Mouse (Mus musculus): ENCODE results near the gene Shld2. TPM values are rescaled to one million over a fixed set of nuclear protein-coding genes. Genes with fewer than 3 reads are reported as not detected.

Shld2 gene
- polyA plus RNA-seq, 1 experiment: 11.6 TPM

DNA sequence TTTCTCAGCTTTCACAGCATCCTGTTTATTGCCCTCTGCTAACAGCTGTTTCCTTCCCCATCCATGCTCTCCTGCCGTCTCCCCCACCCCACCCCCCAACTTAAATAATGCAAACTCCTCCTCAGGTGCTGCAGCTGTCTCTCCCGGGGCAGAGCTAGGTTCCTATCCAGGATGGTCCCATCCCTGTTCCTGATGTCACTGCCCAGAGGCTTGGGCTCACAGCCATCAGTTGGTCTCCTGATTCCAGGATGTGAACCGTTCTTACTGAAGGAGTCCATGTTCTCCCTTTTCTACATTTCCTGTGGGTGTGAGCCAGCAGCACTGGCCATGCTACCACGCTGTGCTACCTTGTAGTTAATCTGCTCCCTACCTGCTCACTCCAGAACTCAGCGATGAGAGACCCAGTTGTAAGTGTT is 7.0 kb downstream of the Shld2 start:
- no peak for TF ChIP-seq GATA1 (IDR thresholded peaks at IDR 0.05; ENCODE audit: low read length)

DNA sequence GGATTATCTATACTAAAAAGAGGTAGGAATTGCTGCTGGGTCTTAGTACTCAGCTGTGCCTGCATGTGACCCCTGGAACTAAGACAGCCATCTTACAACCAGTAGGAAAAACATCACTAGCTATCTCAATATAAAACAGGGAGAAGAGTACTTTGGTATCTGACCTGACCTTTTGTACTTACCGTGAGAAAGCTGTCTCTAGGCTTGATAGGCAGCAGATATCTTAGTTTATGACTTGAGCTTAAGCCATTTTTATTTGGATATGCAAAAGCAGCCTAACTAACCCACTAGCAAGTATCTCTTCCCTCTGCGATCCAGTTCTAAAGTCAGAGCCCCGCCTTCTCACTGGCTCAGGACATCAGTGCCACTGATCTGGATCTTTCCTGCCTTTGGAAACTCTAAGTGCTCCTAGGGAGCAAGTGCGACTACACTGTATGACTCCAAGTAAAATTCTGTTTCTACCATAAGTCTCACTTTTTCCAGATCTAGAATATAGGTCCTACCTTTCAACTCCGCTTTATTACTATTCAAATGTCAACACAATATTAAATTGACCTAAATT is 7.5 kb downstream of the Shld2 start:
- no peak for TF ChIP-seq GATA1 (IDR thresholded peaks at IDR 0.05; ENCODE audit: low read length)

DNA sequence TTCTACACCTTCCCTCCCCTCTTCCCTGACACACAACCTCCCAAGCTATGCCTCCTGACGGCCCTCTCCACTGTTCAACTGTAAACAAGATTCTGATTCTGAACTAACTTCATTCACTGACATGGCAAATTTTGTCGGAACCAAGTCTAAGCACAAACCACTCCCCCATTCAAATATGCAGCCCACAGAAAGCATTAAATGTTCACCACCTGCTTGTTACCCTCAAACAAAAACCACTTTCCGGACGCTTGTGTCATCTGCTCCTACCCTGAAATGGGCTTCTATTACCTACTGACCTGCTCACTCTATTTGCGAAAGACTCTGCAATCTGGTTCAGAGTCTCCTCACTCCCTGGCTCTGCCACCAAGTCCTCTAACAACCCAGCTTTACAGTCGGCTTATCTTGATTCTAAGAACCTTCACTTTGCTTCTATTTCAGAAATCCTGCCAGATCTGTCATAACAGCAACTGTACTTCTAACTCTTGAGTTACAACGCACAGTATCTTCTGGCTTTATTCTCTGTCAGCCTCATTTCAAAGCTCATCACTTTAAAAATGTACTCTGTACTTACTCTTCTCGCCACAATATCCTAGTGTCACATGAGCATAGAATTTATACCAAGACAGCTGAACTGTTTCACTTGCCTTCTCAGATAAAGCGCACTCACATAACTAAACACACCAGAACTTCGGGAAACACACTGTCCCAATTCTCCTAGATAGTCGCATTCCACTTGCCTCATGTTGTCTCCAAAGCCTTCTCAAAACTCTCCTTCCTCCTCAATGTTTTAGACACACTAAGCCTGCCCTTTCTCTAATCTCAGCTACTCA is 11.2 kb downstream of the Shld2 start:
- TF ChIP-seq GATA1 (IDR thresholded peaks at IDR 0.05; ENCODE audit: low read length): no peak

DNA sequence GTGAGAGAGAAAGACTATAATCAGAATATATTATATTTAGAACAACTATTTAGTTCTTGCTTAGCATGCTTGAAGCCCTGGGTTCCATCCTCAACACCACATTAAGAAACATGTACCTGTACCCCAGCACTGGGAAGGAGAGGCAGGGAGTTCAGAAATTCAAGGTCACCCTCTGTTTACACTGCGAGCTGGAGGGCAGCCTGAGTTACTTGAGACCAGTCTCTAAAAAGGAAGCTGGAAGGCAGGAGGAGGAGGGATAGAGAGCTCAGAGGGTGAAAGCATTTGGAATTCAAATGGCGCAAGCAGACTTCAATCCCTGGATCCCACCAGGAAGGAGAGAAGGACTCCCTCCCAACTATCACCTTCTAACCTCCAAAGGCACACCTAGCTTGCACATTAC is 12.7 kb downstream of the Shld2 start:
- TF ChIP-seq GATA1 (IDR thresholded peaks at IDR 0.05; ENCODE audit: low read length): no peak

DNA sequence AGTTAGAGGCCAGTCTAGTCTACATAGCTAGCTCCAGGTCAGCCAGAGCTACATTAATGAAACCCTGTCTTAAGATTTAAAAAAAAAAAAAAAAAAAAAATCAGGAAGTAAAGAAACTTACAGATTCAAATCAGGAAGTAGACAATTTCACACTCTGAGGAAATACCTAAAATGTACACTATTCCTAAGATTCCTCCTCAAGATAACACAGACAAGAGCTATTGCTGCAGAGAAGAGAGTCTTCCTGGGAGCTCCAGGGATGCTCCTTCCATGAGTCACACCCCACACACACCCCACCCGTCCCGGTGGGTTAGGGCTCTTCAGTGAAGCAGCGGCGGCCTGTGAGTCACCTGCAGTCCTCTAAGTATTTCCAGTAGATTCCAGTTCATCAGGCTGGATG is 13.3 kb downstream of the Shld2 start:
- TF ChIP-seq GATA1 (IDR thresholded peaks at IDR 0.05; ENCODE audit: low read length): no peak

DNA sequence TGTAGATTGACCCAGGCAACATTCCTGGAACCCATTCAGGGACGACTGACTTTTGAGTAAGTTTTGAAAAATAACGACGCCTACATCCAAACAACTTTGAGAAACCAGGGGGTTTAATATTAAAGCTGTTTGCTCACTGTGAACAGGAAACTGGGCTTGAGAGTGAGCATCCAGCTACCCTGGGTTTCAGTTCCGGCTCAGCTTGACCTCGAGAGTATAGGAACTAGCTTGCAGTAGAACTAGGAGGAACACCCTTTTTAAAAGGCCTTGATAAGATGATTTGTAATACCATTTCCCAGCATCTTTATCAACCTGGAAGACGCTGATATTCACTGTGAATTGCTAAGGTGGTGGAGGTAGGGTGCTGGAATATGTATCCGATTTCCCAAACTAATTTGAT is 13.9 kb downstream of the Shld2 start:
- TF ChIP-seq GATA1 (IDR thresholded peaks at IDR 0.05; ENCODE audit: low read length): no peak

DNA sequence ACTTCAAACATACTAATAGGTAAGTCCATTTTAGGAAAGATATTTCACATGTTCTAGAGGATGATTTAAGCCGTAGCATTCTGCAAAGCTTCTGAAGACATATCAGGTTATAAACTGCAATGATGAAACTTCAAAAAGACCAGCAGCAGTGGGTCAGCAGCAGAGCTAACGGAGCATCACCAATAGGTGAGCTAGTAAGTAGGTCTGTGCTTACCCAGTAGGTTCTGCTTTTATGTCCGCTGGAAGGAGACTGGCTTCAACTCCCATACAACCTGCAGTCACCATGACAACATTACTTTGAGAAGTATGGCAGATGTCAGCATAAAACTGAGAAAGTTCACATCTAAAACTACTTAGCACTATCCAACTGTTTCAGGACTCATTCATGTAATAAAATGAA is 16.7 kb downstream of the Shld2 start:
- TF ChIP-seq GATA1 (IDR thresholded peaks at IDR 0.05; ENCODE audit: low read length): no peak

DNA sequence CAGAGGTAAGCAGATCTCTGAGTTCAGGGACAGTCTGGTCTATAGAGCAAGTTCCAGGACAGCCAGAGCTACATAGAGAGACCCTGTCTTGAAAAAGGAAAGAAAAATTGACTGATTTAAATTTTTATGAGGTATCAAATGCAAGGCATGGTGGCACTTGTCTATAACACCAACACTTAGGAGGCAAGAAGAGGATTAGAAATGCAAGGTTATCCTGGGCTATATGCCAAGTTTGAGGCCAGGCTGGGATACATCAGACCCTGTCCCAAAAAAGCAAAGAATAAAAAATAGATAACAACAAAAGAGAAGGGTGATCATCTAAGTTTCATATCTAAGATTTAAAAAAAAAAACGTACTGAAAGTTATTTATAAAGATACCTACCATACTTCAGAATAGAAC is 20.1 kb downstream of the Shld2 start:
- no peak for TF ChIP-seq GATA1 (IDR thresholded peaks at IDR 0.05; ENCODE audit: low read length)

DNA sequence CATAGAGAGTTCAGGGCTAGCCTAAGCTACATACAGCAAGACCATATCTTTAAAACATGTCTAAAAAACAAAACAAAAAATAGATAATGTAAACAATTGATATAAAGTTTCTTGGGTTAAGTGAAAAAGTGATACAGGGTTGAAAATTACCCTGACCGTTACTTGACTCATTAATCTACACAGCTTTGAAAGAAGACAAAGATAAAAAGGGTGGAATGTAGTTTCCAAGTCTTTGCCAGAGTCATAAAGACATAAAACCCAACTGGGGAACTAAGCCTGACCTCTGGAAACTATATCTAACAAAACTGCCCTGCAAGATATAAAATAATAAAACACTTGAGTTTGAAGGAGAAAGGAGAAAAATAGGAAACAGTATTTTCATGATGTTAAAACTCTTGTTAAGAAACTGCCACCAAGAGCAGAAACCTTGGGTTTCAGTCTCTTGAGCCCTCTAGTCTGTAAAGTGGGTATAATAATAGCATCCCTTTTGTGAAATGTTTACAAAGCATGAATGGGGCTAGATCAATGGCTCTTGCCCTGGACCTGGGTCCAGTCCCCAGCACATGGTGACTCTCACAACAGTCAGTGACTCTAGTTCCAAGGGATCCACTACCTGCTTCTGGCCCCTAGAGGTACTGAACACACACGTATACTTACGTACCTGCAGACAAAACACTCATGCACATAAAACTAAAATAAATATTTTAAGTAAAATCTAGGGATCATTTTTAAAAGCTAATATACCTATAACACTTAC is 20.9 kb downstream of the Shld2 start:
- TF ChIP-seq GATA1 (IDR thresholded peaks at IDR 0.05; ENCODE audit: low read length): no peak

DNA sequence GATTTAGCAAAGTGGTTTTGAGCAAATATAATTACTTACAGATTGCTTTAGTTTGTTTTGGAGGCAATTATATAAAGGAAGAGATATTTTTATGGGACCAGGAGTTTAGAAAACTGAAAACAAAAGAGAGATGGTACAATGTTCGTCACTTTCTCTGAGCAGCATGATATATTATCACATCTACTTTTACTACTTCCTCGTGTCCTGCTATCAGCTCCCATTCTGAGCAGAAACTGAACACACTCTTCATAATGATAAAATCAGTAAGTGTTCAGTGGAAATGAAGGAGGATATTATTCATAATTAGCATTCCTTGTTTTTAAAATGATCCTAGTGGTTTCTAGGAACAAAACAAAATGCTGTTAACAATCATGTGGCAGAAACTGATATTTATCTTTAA is 21.9 kb downstream of the Shld2 start:
- no peak for TF ChIP-seq GATA1 (IDR thresholded peaks at IDR 0.05; ENCODE audit: low read length)

DNA sequence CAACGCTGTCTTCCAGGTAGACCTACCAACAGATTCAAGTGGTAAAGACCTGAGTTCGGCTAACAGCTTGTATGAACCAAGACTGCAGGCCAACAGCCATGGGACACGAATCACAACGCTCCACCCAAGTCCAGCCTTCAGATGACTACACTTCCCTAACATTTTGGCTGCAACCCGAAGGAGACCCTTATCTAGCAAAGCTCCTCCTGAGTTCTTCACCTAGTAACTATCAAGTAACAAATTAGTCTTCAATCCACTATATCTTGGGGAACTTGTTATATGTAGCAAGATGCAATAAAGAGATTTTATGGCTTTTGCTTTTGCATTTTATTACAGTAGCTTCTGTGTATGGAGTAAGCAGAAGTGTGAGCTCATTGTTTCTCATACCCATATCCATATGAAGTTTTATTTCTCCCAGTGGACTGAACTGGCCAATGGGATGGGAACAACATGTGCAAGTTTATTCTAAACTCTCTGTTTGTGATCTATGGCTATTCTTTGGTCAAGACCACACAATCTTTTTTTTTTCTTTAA is 28.5 kb downstream of the Shld2 start:
- no peak for TF ChIP-seq GATA1 (IDR thresholded peaks at IDR 0.05; ENCODE audit: low read length)

DNA sequence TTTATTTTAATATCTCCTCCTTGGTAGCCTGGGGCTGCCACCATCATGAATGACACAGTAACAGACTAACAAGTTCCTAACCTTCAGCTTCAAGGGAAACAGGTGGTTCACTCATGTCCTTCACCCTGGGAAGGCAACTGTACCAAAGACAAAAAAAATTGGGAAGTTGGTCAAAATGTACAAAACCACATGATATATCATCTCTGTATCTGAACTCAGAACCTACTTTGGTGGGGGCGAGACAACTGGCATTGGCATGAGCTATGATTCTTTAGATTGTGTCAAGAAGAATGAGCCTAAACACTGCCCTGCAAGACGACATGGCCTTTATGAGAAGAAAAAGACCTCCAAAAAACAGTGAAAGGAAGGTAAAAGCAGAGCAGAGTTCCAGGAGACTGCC is 29.5 kb downstream of the Shld2 start:
- TF ChIP-seq GATA1 (IDR thresholded peaks at IDR 0.05; ENCODE audit: low read length): no peak

DNA sequence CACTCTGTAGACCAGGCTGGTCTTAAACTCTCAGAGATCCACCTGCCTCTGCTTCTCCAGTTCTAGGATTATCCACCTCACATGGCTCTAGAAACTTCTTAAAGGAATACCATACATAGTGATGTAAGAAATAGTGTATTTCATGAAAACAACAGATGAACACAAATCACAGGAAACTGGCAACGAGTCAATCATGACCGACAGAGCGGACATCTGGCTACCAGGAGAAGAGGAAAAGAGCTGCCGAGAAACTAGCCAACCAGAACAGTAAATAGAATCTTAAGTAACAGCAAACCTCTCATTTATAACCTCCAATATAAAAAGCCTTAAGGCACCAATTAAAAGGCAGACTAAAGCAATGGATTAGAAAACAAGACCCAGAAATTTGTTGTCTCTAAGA is 30.6 kb downstream of the Shld2 start:
- no peak for TF ChIP-seq GATA1 (IDR thresholded peaks at IDR 0.05; ENCODE audit: low read length)

DNA sequence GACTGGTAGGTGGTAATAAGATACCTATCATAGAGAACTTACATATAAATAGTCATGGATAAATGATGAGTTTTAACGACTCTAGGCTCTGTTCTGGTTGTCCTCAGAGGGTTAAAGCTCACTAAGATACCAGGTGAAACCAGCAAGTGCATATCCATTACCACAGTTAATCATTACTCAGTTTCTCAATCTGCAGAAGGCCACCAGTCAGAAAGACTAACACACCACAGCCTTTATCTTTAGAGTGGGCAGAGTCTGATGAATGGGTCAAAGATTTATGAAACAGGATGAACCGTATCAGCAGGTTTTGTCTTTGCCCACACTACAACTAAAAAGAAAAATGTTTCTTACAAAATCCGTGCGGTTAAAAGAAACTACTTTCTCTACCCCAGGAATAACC is 35.1 kb downstream of the Shld2 start:
- TF ChIP-seq GATA1 (IDR thresholded peaks at IDR 0.05; ENCODE audit: low read length): no peak

DNA sequence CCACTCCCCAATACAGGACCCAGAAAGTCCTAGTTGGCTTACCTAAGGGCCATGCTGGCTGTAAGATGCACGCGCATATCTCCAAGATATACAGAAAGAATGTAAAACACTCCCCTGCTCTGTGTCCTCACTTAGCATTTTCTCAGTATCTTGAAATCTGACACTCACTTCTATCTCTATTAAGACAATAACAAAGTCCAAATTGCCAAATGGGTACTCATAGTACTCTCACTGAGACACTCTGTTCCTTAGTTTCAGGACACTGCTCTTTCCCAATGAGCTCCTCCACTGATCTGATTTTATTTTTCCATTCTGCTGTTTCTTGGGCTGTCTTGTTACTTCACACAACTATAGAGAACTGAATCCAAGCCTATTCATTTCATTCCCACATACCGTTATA is 36.2 kb downstream of the Shld2 start:
- TF ChIP-seq GATA1 (IDR thresholded peaks at IDR 0.05; ENCODE audit: low read length): no peak

DNA sequence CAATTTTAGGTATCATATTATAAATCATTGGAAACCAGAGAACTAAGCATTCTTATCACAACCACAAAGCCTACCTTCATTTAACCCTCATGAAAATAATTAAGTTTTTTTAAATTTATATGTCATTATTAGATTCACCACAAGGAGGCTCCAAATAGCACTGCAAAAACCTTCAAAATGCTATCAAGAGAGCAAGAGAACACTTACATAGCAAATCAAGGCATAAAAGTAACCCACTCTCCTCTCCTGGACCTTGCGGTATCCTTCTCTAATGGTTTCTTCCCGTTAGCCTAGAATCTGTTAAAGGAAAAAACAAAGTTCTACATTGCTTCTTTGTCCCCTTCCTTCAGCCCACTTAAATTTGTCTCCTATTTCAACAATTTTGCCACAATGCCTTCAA is 37.0 kb downstream of the Shld2 start:
- TF ChIP-seq GATA1 (IDR thresholded peaks at IDR 0.05; ENCODE audit: low read length): no peak
